Mouse (Mus musculus): ENCODE results near the gene E2f7. TPM values are rescaled to one million over a fixed set of nuclear protein-coding genes. Genes with fewer than 3 reads are reported as not detected.

E2f7 gene
- total RNA-seq (2014; fragmentation: Nextera tagmentation) (7.5 and 12.5 TPM in 2 replicates), total RNA-seq (2017) (5.0 and 5.8 TPM in 2 replicates)

DNA sequence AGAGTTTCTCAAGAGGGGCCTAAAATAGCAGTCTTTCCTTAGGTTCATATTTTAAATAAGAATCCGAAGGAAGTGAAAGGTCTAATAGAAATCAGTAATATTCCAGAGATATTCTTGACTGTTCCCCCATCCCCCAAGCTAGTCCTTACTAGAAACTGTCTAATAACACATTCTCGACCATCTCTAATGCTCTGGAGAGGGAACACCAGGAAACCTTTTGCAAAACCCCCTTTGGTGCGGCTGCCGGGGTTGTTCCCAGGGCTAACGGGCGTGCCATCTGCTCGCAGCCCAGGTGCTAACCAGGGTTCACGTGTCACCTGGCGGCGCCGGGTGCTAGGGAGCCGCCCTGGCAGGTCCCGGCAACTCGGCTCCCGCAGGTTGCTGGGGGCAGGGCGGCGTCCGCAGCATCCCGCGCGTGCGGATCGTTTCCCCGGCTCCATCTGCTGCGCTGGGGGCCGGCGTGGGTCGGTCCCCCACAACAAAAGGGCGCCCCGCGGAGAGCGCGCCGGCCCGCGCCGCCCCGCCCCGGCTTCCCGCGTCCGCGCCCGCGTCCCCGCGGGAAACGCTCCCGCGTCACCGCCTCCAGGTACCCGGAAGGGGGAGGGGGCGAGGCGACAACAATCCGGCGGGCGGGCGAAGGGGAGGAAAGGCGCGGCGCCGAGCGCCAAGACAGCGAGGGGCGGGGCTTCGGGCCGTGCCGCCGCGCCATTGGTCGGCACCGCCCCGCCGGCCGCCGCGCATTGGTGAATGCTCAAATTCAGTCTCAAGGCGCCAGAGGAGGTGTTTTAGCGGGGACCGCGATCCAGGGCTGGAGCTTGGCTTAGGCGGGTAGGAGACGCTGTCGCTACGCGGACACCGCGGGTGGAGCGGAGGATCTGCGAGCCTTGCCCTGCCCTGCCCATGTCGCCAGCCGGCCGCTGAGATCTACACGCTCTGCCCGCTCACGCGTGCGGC is at the start of gene E2f7:
E2f7 (plus strand) TSS at position 754 of the 954 bp plus-strand sequence.
- ATAC-seq (replicated peaks; ENCODE audit: poor library complexity, severe bottlenecking), result peak; percentile 97

DNA sequence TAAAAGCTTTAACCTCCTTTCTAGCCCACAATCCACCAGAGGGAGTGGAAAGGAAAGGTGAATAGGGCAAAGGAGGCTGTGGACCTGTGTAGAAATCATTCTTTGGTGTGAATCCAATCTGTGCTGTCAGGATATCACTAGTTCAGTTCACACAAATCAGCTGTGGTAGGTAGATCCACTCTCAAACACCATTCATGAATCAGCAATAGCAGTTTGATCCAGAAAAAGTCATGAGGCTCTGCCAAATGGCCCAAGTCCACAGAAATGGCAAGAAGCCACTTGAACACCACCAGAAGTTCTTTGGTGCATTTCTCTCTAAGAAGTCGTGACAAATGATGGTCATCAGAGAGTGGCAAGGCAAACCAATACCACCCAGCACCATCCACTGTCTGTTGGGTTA is 44.0 kb upstream of the E2f7 start:
- ATAC-seq (replicated peaks; ENCODE audit: poor library complexity, severe bottlenecking), result no peak

GRCm38 (mm10) chr10:110705672-110706071 is 39.6 kb upstream of the E2f7 start:
- ATAC-seq (replicated peaks; ENCODE audit: poor library complexity, severe bottlenecking), result peak; percentile 53; the same call in 1 of the 2 replicates

- ATAC-seq (replicated peaks; ENCODE audit: poor library complexity, severe bottlenecking), result no peak
Measured at GRCm38 (mm10) chr10:110707390-110708113, 37.7 kb upstream of the E2f7 start.

DNA sequence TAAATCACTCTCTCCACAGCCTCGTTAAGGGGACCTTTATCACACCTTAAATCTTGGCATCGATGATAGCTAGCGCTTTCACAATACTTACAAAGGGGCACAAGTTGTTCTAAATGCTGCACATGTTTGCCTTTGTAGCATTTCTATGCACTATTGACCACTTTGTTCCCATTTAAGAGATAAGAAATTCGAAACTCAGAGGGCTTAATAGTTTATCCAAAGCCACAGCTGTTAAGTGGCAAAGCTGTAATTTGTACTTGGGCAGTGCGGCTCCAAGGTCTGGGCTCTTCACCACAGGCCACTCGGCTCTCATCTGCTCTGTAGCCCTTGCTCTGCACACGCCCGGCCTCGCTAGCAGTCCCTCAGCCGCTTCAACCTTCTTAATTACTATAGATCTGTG is 28.4 kb upstream of the E2f7 start:
- ATAC-seq (replicated peaks; ENCODE audit: poor library complexity, severe bottlenecking), result no peak

DNA sequence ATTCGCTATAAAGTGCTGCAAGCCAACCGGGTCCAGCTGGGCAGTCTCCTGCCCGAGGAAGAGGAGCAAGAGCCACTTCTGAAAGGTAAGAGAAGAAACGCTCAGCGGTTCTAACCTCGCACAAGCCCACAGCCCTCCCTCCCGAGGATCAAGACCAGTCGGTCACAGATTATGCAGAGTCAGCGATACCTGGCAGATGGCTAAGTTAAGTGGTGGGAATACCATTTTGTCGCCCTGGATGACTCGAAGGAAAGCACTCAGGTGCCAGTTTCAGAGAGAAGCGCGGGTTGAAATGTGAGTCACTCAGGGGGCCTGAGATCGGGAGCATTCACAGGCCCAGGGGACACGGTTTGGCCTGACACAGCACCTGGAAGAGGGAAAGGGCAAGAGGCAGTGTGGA is 18.8 kb upstream of the E2f7 start:
- no peak for ATAC-seq (replicated peaks; ENCODE audit: poor library complexity, severe bottlenecking)

DNA sequence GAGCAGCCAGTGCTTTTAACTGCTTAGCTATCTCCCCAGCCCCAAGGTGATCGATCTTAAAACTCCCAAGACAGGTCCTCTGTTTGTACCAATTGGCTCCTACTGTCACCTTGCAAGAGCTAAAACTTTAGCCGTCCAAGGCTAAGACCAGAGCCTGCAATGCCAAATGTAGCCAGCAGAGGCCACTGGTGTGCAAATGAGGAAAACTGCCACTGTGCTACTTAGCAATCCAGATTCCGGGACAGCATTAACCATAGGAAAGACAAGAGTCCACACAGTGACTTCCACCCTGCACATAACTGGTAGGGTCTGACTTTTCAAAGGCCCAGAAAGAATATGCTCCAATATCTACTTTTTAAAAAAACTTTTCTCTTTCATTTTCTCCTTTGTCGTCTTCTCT is 17.4 kb upstream of the E2f7 start:
- peak; percentile 97 for ATAC-seq (replicated peaks; ENCODE audit: poor library complexity, severe bottlenecking)

DNA sequence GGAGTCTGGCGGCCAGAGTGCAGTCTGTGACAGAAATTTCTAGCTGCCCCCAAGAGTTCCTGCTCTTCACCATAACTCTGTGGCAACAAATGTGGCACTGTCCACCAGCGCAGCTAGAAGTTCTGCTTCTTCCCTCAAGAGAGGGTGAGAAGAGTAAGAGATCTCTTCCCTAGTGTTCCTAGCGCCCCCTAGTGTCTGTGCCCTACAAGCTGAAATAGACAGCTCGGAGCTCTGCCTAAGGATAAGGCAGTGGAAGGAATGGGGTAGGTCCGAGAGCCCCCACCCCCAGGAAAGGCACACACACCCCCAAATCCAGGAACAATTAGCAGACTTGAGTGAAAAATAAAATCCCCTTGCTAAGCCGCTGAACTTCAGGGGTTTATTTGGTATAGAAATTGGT is 11.9 kb upstream of the E2f7 start:
- ATAC-seq (replicated peaks; ENCODE audit: poor library complexity, severe bottlenecking), result peak; percentile 99

GRCm38 (mm10) chr10:110743701-110744100 is 1.5 kb upstream of the E2f7 start:
- ATAC-seq (replicated peaks; ENCODE audit: poor library complexity, severe bottlenecking), result no peak

- ATAC-seq (replicated peaks; ENCODE audit: poor library complexity, severe bottlenecking), result no peak
Measured at GRCm38 (mm10) chr10:110744120-110744519, 1.1 kb upstream of the E2f7 start.

- peak; percentile 21; the same call in 1 of the 2 replicates for ATAC-seq (replicated peaks; ENCODE audit: poor library complexity, severe bottlenecking)
Measured at GRCm38 (mm10) chr10:110745640-110746032, 397 bp downstream of the E2f7 start.

GRCm38 (mm10) chr10:110749081-110749480 is 3.8 kb downstream of the E2f7 start:
- no peak for ATAC-seq (replicated peaks; ENCODE audit: poor library complexity, severe bottlenecking)

- no peak for ATAC-seq (replicated peaks; ENCODE audit: poor library complexity, severe bottlenecking)
Measured at GRCm38 (mm10) chr10:110749510-110750305, 4.5 kb downstream of the E2f7 start.

GRCm38 (mm10) chr10:110752849-110753248 is 7.6 kb downstream of the E2f7 start:
- ATAC-seq (replicated peaks; ENCODE audit: poor library complexity, severe bottlenecking), result no peak

DNA sequence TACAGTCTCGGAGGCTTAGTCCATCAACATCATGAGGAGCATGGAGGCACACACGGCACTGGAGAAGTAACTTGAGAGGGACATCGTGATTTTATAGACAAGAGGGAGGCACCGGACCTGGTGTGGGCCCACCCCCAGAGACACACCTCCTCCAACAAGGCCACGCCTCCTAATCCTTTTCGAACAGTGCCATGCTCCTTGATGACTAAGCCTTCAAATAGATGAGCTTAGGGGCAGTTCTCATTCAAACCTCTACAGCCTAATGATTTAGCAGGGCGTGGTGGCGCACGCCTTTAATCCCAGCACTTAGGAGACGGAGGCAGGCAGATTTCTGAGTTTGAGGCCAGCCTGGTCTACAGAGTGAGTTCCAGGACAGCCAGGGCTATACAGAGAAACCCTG is 10.3 kb downstream of the E2f7 start:
- ATAC-seq (replicated peaks; ENCODE audit: poor library complexity, severe bottlenecking), result no peak

GRCm38 (mm10) chr10:110756271-110756793 is 11.1 kb downstream of the E2f7 start:
- ATAC-seq (replicated peaks; ENCODE audit: poor library complexity, severe bottlenecking), result no peak

DNA sequence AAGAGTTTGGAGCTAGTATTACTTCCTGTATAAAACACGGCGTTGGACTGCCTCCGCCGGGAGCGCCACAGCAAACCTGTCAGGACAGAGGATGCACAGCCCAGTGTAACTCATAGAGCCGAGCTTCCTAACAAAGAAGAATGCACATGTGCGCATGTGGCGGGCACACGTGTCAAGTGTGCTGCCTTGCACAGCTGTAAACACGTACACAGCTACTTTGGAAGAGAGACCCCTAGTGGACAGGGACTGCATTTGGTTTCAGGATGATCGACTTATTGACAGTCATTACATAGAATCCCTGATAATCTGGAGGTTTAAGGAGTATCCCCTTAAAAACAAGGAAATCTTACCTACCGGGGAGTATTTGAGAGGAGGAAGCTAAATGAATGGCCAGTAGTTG is 15.3 kb downstream of the E2f7 start:
- peak; percentile 86 for ATAC-seq (replicated peaks; ENCODE audit: poor library complexity, severe bottlenecking)

DNA sequence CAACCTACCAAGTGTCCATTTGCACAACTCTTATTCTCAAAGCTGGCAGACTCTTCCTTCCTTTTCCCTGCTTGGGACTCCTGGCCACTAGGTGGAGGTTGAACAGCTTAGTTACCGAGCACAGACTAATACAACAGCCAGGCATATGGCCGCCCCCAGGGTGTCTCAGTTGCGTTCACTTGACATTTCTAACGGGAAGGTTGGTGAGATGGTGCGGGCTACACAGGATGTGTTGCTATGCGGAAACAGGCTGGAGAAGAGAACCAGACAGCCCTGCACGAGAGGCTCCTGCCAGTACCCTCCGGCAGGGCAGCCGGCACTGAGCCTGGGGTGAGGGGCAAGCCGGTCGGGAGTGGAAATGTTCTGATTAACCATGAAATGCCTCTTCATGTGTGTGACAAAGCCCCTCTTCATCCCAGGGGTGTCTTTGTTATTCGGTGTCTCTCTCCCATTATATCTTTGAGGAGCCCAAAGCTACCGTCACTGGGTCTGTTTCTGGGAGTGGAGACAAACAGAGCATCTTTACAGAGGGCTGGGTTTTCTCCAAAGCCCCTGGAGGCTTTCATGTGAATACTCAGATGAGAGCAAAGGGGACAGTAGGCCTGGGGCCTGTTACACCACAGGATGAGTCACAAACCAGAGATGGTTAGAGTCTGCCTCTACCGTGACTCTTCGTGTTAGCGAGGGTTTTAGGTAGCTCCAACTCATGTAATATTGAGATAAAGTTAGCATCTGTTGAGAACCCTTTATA is 17.1 kb downstream of the E2f7 start:
- ATAC-seq (replicated peaks; ENCODE audit: poor library complexity, severe bottlenecking), result no peak

DNA sequence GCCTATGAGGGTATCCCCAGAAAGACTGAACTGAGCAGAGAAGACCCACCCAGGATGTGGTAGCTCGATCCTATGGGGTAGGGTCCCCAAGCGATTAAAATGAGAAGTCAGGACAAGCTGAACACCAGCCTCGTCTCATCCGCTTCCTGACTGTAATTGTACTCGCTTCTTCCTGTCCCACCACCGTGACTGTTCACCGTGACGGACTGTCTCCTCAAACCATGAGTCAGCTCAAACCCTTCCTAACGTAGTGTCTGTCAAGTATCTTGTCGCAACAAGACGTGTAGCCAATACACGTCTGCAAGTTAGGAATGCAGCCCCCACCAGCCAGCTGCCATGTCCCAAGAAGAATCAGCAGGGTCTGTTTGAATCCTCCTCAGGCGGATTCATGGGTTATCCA is 18.2 kb downstream of the E2f7 start:
- no peak for ATAC-seq (replicated peaks; ENCODE audit: poor library complexity, severe bottlenecking)

- no peak for ATAC-seq (replicated peaks; ENCODE audit: poor library complexity, severe bottlenecking)
Measured at GRCm38 (mm10) chr10:110769538-110769937, 24.3 kb downstream of the E2f7 start.

Measured in granulocyte monocyte progenitor cell, adult 5-6 weeks (primary cell).